Mouse (Mus musculus): ENCODE data around the gene Map3k6.

Gene Map3k6

GRCm38 (mm10) chr4:133213268-133213590 lies 27.4 kb upstream of the Map3k6 start:
- no peak for DNase-seq (ENCODE audit: extremely low spot score, low spot score)

- DNase-seq (ENCODE audit: extremely low spot score, low spot score) = no peak
Measured at GRCm38 (mm10) chr4:133213661-133214060, 27.0 kb upstream of the Map3k6 start.

GRCm38 (mm10) chr4:133217641-133218040 lies 23.0 kb upstream of the Map3k6 start:
- DNase-seq (ENCODE audit: extremely low spot score, low spot score) = peak; percentile 77

- DNase-seq (ENCODE audit: extremely low spot score, low spot score) = no peak
Measured at GRCm38 (mm10) chr4:133218745-133219144, 21.9 kb upstream of the Map3k6 start.

GRCm38 (mm10) chr4:133220656-133221055 lies 20.0 kb upstream of the Map3k6 start:
- no peak for DNase-seq (ENCODE audit: extremely low spot score, low spot score)

- DNase-seq (ENCODE audit: extremely low spot score, low spot score) = no peak
Measured at GRCm38 (mm10) chr4:133221701-133222100, 18.9 kb upstream of the Map3k6 start.

- no peak for DNase-seq (ENCODE audit: extremely low spot score, low spot score)
Measured at GRCm38 (mm10) chr4:133223875-133224274, 16.7 kb upstream of the Map3k6 start.

GRCm38 (mm10) chr4:133226073-133226472 lies 14.5 kb upstream of the Map3k6 start:
- DNase-seq (ENCODE audit: extremely low spot score, low spot score) = no peak

- DNase-seq (ENCODE audit: extremely low spot score, low spot score) = no peak
Measured at GRCm38 (mm10) chr4:133227636-133228035, 13.0 kb upstream of the Map3k6 start.

GRCm38 (mm10) chr4:133229582-133229981 lies 11.0 kb upstream of the Map3k6 start:
- DNase-seq (ENCODE audit: extremely low spot score, low spot score) = no peak

- DNase-seq (ENCODE audit: extremely low spot score, low spot score) = no peak
Measured at GRCm38 (mm10) chr4:133233285-133233976, 7.2 kb upstream of the Map3k6 start.

- no peak for DNase-seq (ENCODE audit: extremely low spot score, low spot score)
Measured at GRCm38 (mm10) chr4:133234771-133235170, 5.8 kb upstream of the Map3k6 start.

GRCm38 (mm10) chr4:133235415-133235814 lies 5.2 kb upstream of the Map3k6 start:
- no peak for DNase-seq (ENCODE audit: extremely low spot score, low spot score)

- no peak for DNase-seq (ENCODE audit: extremely low spot score, low spot score)
Measured at GRCm38 (mm10) chr4:133237911-133238310, 2.7 kb upstream of the Map3k6 start.

GRCm38 (mm10) chr4:133240934-133241908 lies 603 bp downstream of the Map3k6 start:
- peak; percentile 96 for DNase-seq (ENCODE audit: extremely low spot score, low spot score)

- DNase-seq (ENCODE audit: extremely low spot score, low spot score) = no peak
Measured at GRCm38 (mm10) chr4:133241910-133242309, 1.3 kb downstream of the Map3k6 start.

- no peak for DNase-seq (ENCODE audit: extremely low spot score, low spot score)
Measured at GRCm38 (mm10) chr4:133242710-133243109, 2.1 kb downstream of the Map3k6 start.

- DNase-seq (ENCODE audit: extremely low spot score, low spot score) = no peak
Measured at GRCm38 (mm10) chr4:133243538-133243937, 2.9 kb downstream of the Map3k6 start.

- no peak for DNase-seq (ENCODE audit: extremely low spot score, low spot score)
Measured at GRCm38 (mm10) chr4:133244289-133244688, 3.7 kb downstream of the Map3k6 start.

GRCm38 (mm10) chr4:133247072-133247471 lies 6.5 kb downstream of the Map3k6 start:
- no peak for DNase-seq (ENCODE audit: extremely low spot score, low spot score)

GRCm38 (mm10) chr4:133247806-133248449 lies 7.3 kb downstream of the Map3k6 start:
- DNase-seq (ENCODE audit: extremely low spot score, low spot score) = no peak

- DNase-seq (ENCODE audit: extremely low spot score, low spot score) = peak; percentile 93
Measured at GRCm38 (mm10) chr4:133250609-133251008, 10.0 kb downstream of the Map3k6 start.
